Mouse (Mus musculus) liver, embryonic 16.5 days (tissue): ENCODE data around the gene Actr6. TPM values are rescaled to one million over a fixed set of nuclear protein-coding genes. Genes with fewer than 3 reads are reported as not detected.
A peak's percentile ranks its signal among the peaks of the same experiment; 100 is the strongest.

Source experiments
- ATAC-seq: fragments of 200-750 bp; cut with Nextera tagmentation; 2 replicates; pipeline ENCODE4 v1.8.0; 2017; ENCODE audit warnings: low read depth, mild to moderate bottlenecking, moderate number of reproducible peaks, moderate library complexity
- H3K27ac ChIP-seq: fragments of 300-500 bp; sonication (generic); 2 replicates; pipeline ENCODE4 v1.5.1; 2014; ENCODE audit warnings: mild to moderate bottlenecking, low read length
- H3K27me3 ChIP-seq: fragments of 300-500 bp; sonication (generic); 2 replicates; pipeline ENCODE4 v1.6.1; 2014; ENCODE audit warnings: low read depth, low read length, mixed read lengths; ENCODE audit not compliant: control insufficient read depth, insufficient read depth
- H3K36me3 ChIP-seq: fragments of 300-500 bp; sonication (generic); 2 replicates; pipeline ENCODE4 v1.6.1; 2014; ENCODE audit warnings: mild to moderate bottlenecking; ENCODE audit not compliant: control insufficient read depth, insufficient read depth
- H3K4me1 ChIP-seq: fragments of 300-500 bp; sonication (generic); 2 replicates; pipeline ENCODE4 v1.6.1; 2014; ENCODE audit warnings: low read depth, low read length, mixed read lengths; ENCODE audit not compliant: control insufficient read depth
- H3K4me2 ChIP-seq: fragments of 300-500 bp; sonication (generic); 2 replicates; pipeline ENCODE4 v1.6.1; 2014; ENCODE audit warnings: low read depth, low read length, mixed read lengths
- H3K4me3 ChIP-seq: fragments of 300-500 bp; sonication (generic); 2 replicates; pipeline ENCODE4 v1.5.1; 2014; ENCODE audit warnings: low read depth, mild to moderate bottlenecking, low read length
- H3K9ac ChIP-seq: fragments of 300-500 bp; sonication (generic); 2 replicates; pipeline ENCODE4 v1.6.1; 2014; ENCODE audit warnings: low read depth, low read length
- H3K9me3 ChIP-seq: fragments of 300-500 bp; sonication (generic); replicated peaks from 2 replicates; pipeline ENCODE4 v1.6.1; 2016; ENCODE audit warnings: low read length; ENCODE audit not compliant: control insufficient read depth
- WGBS: fragments of 180-500 bp; shearing (Covaris S2); extraction: QIAGEN DNeasy Blood & Tissue Kit; methylation state at CpG from one replicate; pipeline ENCODE4 v1.1.7; 2014; ENCODE audit not compliant: insufficient replicate concordance; 5-methylcytosine and 5-hydroxymethylcytosine counted together
- polyA plus RNA-seq: library from polyadenylated mRNA; unstranded; fragments of >200 nt; fragmentation: Nextera tagmentation; extraction: Ambion mirVana; gene quantifications from 2 replicates; pipeline ENCODE4 v1.2.1, GENCODE M21; 2015

Actr6 gene
- polyA plus RNA-seq, 1 experiment from 2014 or later = 12.0 TPM

DNA sequence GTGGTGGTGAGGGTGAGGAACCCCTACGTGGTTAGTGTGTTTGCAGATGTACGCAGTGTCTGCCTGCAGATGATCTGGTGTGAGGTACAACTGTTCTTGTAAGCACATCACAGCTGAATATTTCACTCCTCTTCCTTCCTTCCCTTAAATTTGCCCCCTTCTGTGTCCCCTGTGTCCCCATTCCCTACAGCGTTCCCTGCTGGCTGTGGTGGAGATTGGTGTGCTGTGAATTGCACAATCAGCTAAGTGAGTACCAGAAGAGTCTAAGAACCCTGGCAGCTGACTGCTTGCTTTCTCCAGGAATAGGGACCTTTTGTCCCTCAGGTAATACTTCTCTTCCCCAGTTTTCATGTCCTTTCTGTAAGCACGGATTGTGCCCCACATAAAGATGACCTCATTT, 23.1 kb upstream of the Actr6 start:
- no peak for ATAC-seq
- Histone ChIP-seq H3K9me3 (no peaks in the 10 kb centered on the region), H3K36me3 (no peaks in the 10 kb centered on the region; the same call in 1 of the 2 replicates), H3K4me2 (no peak overlapping the region), H3K4me1 (no peaks in the 10 kb centered on the region; the same call in 1 of the 2 replicates), H3K27ac (no peak overlapping the region), H3K4me3 (no peak overlapping the region), H3K27me3 (no peaks in the 10 kb centered on the region), H3K9ac (no peak overlapping the region)
- 63% methylated on average over 4 of the region's 4 CpGs for whole genome bisulfite sequencing

DNA sequence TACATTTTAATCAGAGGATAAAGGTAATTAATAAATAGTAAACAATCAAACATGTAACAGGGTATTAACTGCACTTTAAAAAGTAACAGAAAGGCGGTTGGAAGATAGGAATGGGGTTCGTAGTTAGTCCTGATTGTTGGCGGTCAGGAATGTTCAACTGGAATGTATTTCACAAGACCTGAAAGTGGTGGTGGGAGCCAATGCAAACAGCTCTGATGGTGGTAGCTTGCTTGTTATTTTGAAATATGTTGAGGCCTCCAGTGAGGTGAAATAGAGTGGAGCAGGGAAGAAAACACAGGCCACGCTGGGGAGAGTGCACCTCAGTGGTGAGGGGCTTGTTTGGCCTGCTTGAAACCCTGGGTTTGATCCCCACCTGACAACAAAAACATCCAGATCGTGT, 19.0 kb upstream of the Actr6 start:
- Histone ChIP-seq H3K4me1 (peaks cover 8% of the 10 kb centered on the region), H3K27ac (peak overlapping the region; percentile 61), H3K9ac (no peak overlapping the region), H3K4me2 (no peak overlapping the region), H3K9me3 (no peaks in the 10 kb centered on the region), H3K36me3 (no peaks in the 10 kb centered on the region), H3K27me3 (no peaks in the 10 kb centered on the region), H3K4me3 (no peak overlapping the region)
- WGBS = 58% methylated on average over 5 of the region's 5 CpGs
- ATAC-seq = peak; percentile 75

DNA sequence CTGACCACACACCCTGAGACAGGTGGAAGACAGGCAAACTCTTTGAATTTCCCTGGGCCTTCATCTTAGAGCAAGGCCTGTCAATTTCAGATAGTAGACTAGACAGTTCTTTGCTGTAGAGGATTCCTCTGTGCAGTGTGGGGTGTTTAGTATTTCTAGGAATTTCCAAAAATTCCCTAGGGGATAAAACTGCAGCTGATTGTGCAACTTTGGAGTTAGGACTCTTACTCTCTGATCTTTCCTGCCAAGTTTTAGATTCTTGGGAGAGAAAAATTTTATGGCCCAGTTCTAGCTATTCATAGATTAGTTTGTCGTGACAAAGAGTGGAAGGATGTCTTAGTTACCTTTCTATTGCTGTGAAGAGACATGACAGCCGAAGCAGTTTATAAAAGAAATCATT, 16.5 kb upstream of the Actr6 start:
- Histone ChIP-seq H3K9ac (no peak overlapping the region), H3K4me3 (no peak overlapping the region), H3K4me2 (no peak overlapping the region), H3K4me1 (peaks cover 16% of the 10 kb centered on the region), H3K36me3 (no peaks in the 10 kb centered on the region), H3K27ac (no peak overlapping the region), H3K27me3 (no peaks in the 10 kb centered on the region), H3K9me3 (no peaks in the 10 kb centered on the region; the same call in 1 of the 2 replicates)
- no peak for ATAC-seq
- WGBS = 75% methylated on average over 2 of the region's 2 CpGs

DNA sequence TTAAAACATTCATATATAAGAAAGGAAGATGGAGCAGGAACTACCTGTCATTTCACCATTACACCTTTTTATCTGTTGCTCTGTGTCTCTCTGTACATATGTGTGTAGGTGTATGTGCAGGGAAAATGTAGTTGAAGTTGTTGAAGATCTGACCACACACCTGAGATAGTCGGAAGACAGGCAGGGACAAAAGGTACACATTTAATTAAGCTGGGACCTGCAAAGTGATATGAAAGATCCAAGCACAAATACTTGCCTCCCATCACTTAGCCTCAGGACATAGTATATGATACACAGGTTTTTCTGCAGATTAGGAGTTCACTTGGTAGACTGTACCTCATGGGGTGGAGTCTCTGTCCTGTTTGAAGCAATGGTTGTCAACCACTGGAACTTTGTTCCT, 15.8 kb upstream of the Actr6 start:
- no peak for ATAC-seq
- H3K4me3 ChIP-seq = no peak overlapping the region
- H3K27ac ChIP-seq = no peak overlapping the region
- H3K4me2 ChIP-seq = no peak overlapping the region
- H3K27me3 ChIP-seq = no peaks in the 10 kb centered on the region
- WGBS = 86% methylated on average over 1 of the region's 1 CpGs
- H3K4me1 ChIP-seq = peaks cover 16% of the 10 kb centered on the region
- no peaks in the 10 kb centered on the region for H3K36me3 ChIP-seq
- H3K9ac ChIP-seq = no peak overlapping the region
- H3K9me3 ChIP-seq = no peaks in the 10 kb centered on the region; the same call in 1 of the 2 replicates

DNA sequence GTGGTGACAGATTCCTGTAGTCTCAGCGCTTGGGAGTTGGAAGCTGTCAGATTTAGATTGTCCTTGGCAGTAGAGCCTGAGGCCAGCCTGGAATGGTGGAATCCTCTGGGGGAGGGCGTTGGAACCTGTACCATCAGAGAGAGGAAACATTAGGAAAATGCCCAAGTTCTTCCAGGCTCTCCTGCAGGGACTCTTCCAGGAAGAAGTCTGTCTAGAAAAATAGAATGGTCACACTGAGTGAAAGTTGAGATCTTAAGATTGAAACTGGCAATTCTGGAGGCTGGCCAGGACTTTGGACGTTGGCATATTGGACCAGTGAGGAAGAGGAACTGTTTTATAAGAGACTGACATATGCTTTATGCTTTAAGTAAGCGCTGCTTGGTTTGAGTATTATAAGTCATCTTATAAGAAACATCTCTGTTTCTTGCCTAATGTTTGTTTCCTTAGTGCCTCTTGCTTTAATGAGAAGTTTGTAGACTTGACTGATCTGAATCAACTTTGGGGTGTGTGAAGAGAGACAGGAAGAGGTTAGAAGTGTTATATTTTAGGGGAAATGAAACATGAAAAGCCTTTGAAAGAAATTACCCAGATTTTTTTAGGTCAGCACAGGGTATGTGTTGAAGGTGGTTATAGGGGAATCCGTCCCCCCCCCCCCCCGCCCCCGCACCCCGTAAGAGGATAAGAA, 15.3 kb upstream of the Actr6 start:
- no peak overlapping the region for H3K9ac ChIP-seq
- H3K27me3 ChIP-seq = no peaks in the 10 kb centered on the region
- H3K9me3 ChIP-seq = no peaks in the 10 kb centered on the region; the same call in 1 of the 2 replicates
- no peak overlapping the region for H3K27ac ChIP-seq
- WGBS = 66% methylated on average over 8 of the region's 8 CpGs
- H3K4me1 ChIP-seq = peaks cover 16% of the 10 kb centered on the region
- no peak overlapping the region for H3K4me3 ChIP-seq
- H3K4me2 ChIP-seq = no peak overlapping the region
- H3K36me3 ChIP-seq = no peaks in the 10 kb centered on the region
- ATAC-seq = no peak

DNA sequence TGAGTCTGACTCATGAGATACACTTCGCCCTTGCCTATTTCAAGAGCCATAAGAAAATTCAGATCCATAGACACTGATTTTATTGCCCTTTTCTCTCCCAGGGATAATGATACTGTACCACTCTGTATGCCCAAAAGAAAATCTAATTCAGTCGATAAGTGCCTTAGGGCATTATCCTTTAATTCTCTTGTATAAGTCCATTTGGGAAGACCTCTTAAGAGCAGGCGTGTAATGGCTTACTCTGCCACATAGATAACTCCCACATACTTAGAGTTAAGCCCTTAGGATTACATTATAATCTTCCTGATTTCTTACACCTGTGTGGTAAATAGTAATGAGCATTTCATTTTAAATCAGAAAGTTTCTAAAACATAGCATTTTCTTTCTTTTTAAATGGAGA, 14.5 kb upstream of the Actr6 start:
- WGBS = 69% methylated on average over 3 of the region's 3 CpGs
- Histone ChIP-seq H3K4me1 (peaks cover 16% of the 10 kb centered on the region), H3K4me3 (no peak overlapping the region), H3K9ac (no peak overlapping the region), H3K4me2 (no peak overlapping the region), H3K9me3 (no peaks in the 10 kb centered on the region; the same call in 1 of the 2 replicates), H3K27ac (no peak overlapping the region), H3K27me3 (no peaks in the 10 kb centered on the region), H3K36me3 (no peaks in the 10 kb centered on the region)
- ATAC-seq = no peak

DNA sequence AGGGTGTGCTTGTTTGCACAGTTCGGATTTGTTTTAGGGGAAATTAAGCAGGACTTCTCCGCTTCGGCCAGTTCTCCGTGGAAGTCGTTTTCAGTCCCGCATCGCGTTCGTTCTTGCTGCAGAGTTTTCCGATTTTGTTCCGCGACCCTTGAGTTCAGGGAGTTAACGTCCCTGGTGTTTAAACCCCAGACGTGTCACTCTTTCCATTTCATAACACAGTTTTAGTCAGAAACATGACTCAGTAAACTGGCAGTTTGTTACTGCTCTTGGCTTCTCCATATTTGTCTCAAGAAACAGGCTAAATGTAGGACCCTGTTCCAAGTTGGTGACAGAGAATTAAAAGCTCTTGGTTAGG, 13.5 kb upstream of the Actr6 start:
- H3K4me1 ChIP-seq = peaks cover 16% of the 10 kb centered on the region
- ATAC-seq = no peak

DNA sequence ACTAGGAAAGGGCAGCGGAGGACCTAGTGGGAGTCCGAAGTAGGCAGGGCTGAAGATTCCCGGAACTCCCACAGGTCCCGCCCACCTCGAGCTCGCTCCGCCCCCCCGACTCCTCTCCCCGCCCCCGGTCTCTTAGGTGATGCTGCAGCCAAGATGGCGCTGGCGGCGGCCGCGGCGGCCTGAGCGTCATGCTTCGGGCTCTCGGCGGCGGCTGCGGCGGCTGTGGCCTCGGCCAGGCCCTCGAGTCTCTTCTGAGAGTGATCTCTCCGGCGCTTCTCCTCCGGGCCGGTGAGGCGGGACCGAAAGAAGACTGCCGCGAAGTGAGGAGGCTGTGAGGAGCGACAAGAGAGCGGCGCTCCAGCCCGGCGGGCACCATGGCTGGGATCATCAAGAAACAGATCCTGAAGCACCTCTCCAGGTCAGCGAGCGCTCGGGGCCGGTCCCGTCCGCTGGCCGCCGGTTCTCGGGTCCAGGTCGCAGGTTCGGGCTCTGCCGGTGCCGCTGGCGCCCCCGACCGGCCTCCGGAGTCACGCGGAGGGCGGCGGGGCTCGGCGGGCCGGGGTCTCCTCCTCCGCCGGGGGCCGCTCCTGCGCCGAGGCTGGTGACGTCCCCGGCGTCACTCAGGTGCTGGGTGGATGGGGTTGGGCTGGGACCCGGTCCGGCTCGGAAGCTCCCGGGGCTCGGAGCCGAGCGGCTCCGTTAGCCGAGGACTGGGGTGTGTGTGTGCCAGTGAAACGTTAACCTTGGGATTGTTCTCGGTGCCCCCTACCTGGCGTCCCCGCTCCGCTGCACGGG, 13.0 kb upstream of the Actr6 start, which contains the start of gene Uhrf1bp1l:
TSS of gene Uhrf1bp1l (plus strand) at position 121 of the 795 bp plus-strand sequence.
- peak; percentile 95 for ATAC-seq
- Histone ChIP-seq H3K4me1 (peaks cover 16% of the 10 kb centered on the region), H3K9ac (peak within 1 kb of the TSS; percentile 94), H3K4me3 (peak within 1 kb of the TSS; percentile 95), H3K27me3 (no peaks in the 10 kb centered on the region), H3K9me3 (no peaks in the 10 kb centered on the region; the same call in 1 of the 2 replicates), H3K36me3 (no peaks in the 10 kb centered on the region), H3K4me2 (peak within 1 kb of the TSS; percentile 95), H3K27ac (peak within 1 kb of the TSS; percentile 82)
- WGBS = under 1% methylated on average over 72 of the region's 85 CpGs

More for the DNA sequence above, 13.5 kb upstream of the Actr6 start:
- H3K9ac ChIP-seq = peak overlapping the region; percentile 94
- no peaks in the 10 kb centered on the region for H3K36me3 ChIP-seq
- WGBS = under 1% methylated on average over 14 of the region's 14 CpGs
- peak overlapping the region; percentile 82 for H3K27ac ChIP-seq
- no peaks in the 10 kb centered on the region; the same call in 1 of the 2 replicates for H3K9me3 ChIP-seq
- H3K27me3 ChIP-seq = no peaks in the 10 kb centered on the region
- H3K4me3 ChIP-seq = peak overlapping the region; percentile 95
- H3K4me2 ChIP-seq = peak overlapping the region; percentile 95

DNA sequence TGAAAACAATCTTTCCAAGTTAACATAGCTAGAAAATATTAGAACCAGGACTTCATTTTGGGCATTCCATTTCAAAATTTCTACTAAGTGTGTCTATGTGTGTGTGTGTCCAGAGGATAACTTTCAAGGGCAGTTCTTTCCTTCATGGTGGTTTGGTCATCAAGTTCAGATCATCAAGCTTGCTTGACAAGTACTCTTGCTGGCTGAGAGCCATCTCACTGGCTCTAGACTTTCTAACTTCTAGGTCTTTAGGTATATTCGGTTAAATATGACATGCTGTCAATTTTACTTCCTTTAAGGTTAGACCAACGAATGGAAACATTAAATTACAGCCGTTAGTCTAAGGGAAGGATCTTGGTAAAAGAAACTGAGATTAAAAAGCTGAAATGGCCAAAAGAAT, 12.2 kb upstream of the Actr6 start:
- H3K9ac ChIP-seq = peak overlapping the region; percentile 94
- H3K27me3 ChIP-seq = no peaks in the 10 kb centered on the region
- 11% methylated on average over 3 of the region's 3 CpGs for WGBS
- no peak overlapping the region for H3K27ac ChIP-seq
- no peaks in the 10 kb centered on the region; the same call in 1 of the 2 replicates for H3K9me3 ChIP-seq
- no peak for ATAC-seq
- H3K4me2 ChIP-seq = peak overlapping the region; percentile 95
- no peaks in the 10 kb centered on the region for H3K36me3 ChIP-seq
- peak overlapping the region; percentile 95 for H3K4me3 ChIP-seq
- peaks cover 16% of the 10 kb centered on the region for H3K4me1 ChIP-seq
